Mouse (Mus musculus): ENCODE data around the gene Slc25a28.

DNA sequence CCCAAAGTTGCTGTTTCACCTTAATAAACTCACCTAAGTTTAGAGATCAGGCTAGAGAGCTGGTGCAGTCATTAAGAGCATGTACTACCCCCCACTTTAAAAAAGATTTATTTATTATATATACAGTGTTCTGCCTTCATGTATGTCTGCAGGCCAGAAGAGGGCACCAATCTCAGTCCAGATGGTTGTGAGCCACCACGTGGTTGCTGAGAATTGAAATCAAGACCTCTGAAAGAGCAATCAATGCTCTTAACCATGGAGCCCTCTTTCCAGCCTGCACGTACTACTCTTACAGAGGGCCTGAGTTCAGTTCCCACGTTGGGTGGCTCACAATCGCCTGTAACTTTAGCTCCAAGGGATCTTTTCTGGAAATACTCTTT is 7.3 kb downstream of the Slc25a28 start:
- no peak for TF ChIP-seq POLR2A (IDR thresholded peaks at IDR 0.05; ENCODE audit: extremely low read depth, insufficient read depth, low read length)
- 0 out of 2 replicates have a peak, but pooled peaks have one; percentile 0 for TF ChIP-seq CTCF (IDR thresholded peaks at IDR 0.05; ENCODE audit: extremely low read depth, insufficient read depth, low read length)
